Mouse (Mus musculus): ENCODE measurements at regions not wholly inside any gene's neighbourhood (a gene's known extent, or its start where the extent isn't known, plus 50 kb on each side); places are given as distances from the start of the nearest gene placed in this dataset.
"Not testable (repeated sequence)": the region's sequence is repeated elsewhere in the genome, so short reads cannot be mapped to it uniquely, and the experiment has no call there.

GRCm38 (mm10) chr14:83861736-83862135 lies 581.6 kb upstream of the Pcdh17 start:
- no peak for DNase-seq

- DNase-seq: no peak
These were observed 580.7 kb upstream of the Pcdh17 start for GRCm38 (mm10) chr14:83862653-83863052.

- DNase-seq: peak; percentile 5 to 14
These were observed 557.0 kb upstream of the Pcdh17 start for GRCm38 (mm10) chr14:83886393-83886792.

- not testable (repeated sequence) for DNase-seq
These were observed 542.7 kb upstream of the Pcdh17 start for GRCm38 (mm10) chr14:83900711-83901110.

DNA sequence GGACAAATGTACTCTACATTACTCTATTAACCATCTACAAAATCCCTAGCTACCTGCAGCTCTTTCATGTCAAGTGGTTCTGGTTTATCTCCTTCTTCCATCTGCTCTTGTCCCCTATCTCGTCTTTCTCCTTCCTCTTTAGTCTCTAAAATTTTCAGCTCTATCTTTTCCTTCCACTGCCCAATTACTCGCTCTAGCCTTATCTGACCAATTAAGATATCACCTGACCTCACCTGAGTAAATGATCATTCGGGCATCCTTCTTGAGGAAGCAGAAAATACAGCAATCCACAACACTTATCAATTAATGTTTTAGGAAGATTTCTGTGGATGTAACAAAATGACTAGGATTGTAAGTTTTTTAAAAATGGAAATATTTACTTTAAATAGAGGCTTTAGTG lies 500.3 kb upstream of the Pcdh17 start:
- no peak for DNase-seq

GRCm38 (mm10) chr14:83944176-83944575 lies 499.2 kb upstream of the Pcdh17 start:
- DNase-seq: peak in 1 of 2 experiments; percentile 10

- no peak for DNase-seq
These were observed 493.7 kb upstream of the Pcdh17 start for GRCm38 (mm10) chr14:83949696-83950095.

- peak; percentile 69 to 83 for DNase-seq
These were observed 484.3 kb upstream of the Pcdh17 start for GRCm38 (mm10) chr14:83959111-83959510.

- DNase-seq: no peak
These were observed 459.8 kb upstream of the Pcdh17 start for GRCm38 (mm10) chr14:83983566-83983965.

Measured in cerebellum, postnatal 14 days (tissue).